Mouse (Mus musculus): ENCODE results near the gene Olfr1122. TPM values are rescaled to one million over a fixed set of nuclear protein-coding genes. Genes with fewer than 3 reads are reported as not detected.

Olfr1122 gene
- total RNA-seq (2023): 0.07 TPM in 1 of 2 replicates, not detected in the other

GRCm38 (mm10) chr2:87385549-87385948 lies at the start of gene Olfr1122:
Gene Olfr1122 (plus strand): TSS chr2:87385849.

GRCm38 (mm10) chr2:87354515-87354914 lies 31.1 kb upstream of the Olfr1122 start, which contains the start of gene Olfr1120:
Gene Olfr1120 (plus strand): TSS chr2:87354815.

GRCm38 (mm10) chr2:87369595-87369994 lies 16.1 kb upstream of the Olfr1122 start, which contains the start of gene Olfr1121:
Gene Olfr1121 (plus strand): TSS chr2:87369895.

GRCm38 (mm10) chr2:87416335-87416734 lies 30.7 kb downstream of the Olfr1122 start, which contains the start of gene Olfr1123:
Gene Olfr1123 (plus strand): TSS chr2:87416635.

GRCm38 (mm10) chr2:87429975-87430374 lies 44.3 kb downstream of the Olfr1122 start, which contains the start of gene Olfr1124:
Gene Olfr1124 (plus strand): TSS chr2:87430275.

Other genes with a start within 250 kb of the Olfr1122 start
- not detected in 2 replicates for gene Olfr1110, start 245.5 kb upstream of the Olfr1122 start, total RNA-seq (2023)
- gene Olfr1111, start 233.2 kb upstream of the Olfr1122 start, total RNA-seq (2023): not detected in 2 replicates
- gene Olfr1112, start 198.1 kb upstream of the Olfr1122 start, total RNA-seq (2023): not detected in 2 replicates
- not detected in 2 replicates for gene Olfr1113, start 176.9 kb upstream of the Olfr1122 start, total RNA-seq (2023)
- not detected in 2 replicates for gene Olfr1115, start 137.8 kb upstream of the Olfr1122 start, total RNA-seq (2023)
- not detected in 2 replicates for gene Olfr1116, start 118.3 kb upstream of the Olfr1122 start, total RNA-seq (2023)
- not detected in 2 replicates for gene Olfr1118, start 78.3 kb upstream of the Olfr1122 start, total RNA-seq (2023)
- gene Olfr1120, start 31.0 kb upstream of the Olfr1122 start, total RNA-seq (2023): not detected in 2 replicates
- not detected in 2 replicates for gene Olfr1121, start 16.0 kb upstream of the Olfr1122 start, total RNA-seq (2023)
- gene Olfr1123, start 30.8 kb downstream of the Olfr1122 start, total RNA-seq (2023): not detected in 2 replicates
- not detected in 2 replicates for gene Olfr1124, start 44.4 kb downstream of the Olfr1122 start, total RNA-seq (2023)
- not detected in 2 replicates for gene Olfr1126, start 68.1 kb downstream of the Olfr1122 start, total RNA-seq (2023)
- gene Pramel7, start 111.2 kb downstream of the Olfr1122 start, total RNA-seq (2023): not detected in 2 replicates
- not detected in 2 replicates for gene Pramel6, start 120.7 kb downstream of the Olfr1122 start, total RNA-seq (2023)
- not detected in 2 replicates for gene Olfr153, start 145.9 kb downstream of the Olfr1122 start, total RNA-seq (2023)
- gene Olfr1128, start 159.7 kb downstream of the Olfr1122 start, total RNA-seq (2023): not detected in 2 replicates
- not detected in 2 replicates for gene Olfr1129, start 188.1 kb downstream of the Olfr1122 start, total RNA-seq (2023)
- gene Olfr1130, start 220.4 kb downstream of the Olfr1122 start, total RNA-seq (2023): not detected in 2 replicates
- not detected in 2 replicates for gene Olfr1131, start 241.3 kb downstream of the Olfr1122 start, total RNA-seq (2023)

Data from neutrophil, adult 65 days (primary cell).